Mouse (Mus musculus) cortical plate, adult 2 months (tissue): ENCODE data around the gene Sgsm3.

ENCODE experiments used
- CTCF ChIP-seq: fragments of 200-500 bp; IDR thresholded peaks from 2 replicates; pipeline ENCODE4 v1.5.1; 2011; ENCODE audit warnings: mild to moderate bottlenecking, control low read depth, low read length; ENCODE audit not compliant: insufficient read depth; ENCODE audit errors: extremely low read depth
- POLR2A ChIP-seq: fragments of 200-500 bp; IDR thresholded peaks from 2 replicates; pipeline ENCODE4 v1.6.1; 2011; ENCODE audit warnings: mild to moderate bottlenecking, low read length, control low read depth; ENCODE audit not compliant: insufficient read depth; ENCODE audit errors: extremely low read depth

GRCm38 (mm10) chr15:81034119-81034518, 56.6 kb downstream of the Sgsm3 start:
- TF ChIP-seq CTCF, result no peak
- no peak for TF ChIP-seq POLR2A
